Mouse (Mus musculus) embryonic fibroblast, embryonic 13.5 days (primary cell): ENCODE measurements at regions not wholly inside any gene's neighbourhood (a gene's known extent, or its start where the extent isn't known, plus 50 kb on each side); places are given as distances from the start of the nearest gene placed in this dataset.
"Not testable (repeated sequence)": the region's sequence is repeated elsewhere in the genome, so short reads cannot be mapped to it uniquely, and the experiment has no call there.

Experiments used
- H3K27ac ChIP-seq: 2 replicates; pipeline ENCODE4 v1.5.1; 2012; ENCODE audit warnings: low read length, control low read depth, inconsistent platforms; ENCODE audit not compliant: insufficient read depth
- H3K4me1 ChIP-seq: 2 replicates; pipeline ENCODE4 v1.6.1; 2011; ENCODE audit warnings: low read length; ENCODE audit not compliant: control insufficient read depth, insufficient read depth
- H3K4me3 ChIP-seq: 2 replicates; pipeline ENCODE4 v1.5.1; 2011; ENCODE audit warnings: mild to moderate bottlenecking, control low read depth, low read length; ENCODE audit not compliant: insufficient read depth
- CTCF ChIP-seq: IDR thresholded peaks from 2 replicates; pipeline ENCODE4 v1.5.1; 2011; ENCODE audit warnings: mild to moderate bottlenecking, control low read depth, low read length, moderate library complexity, borderline replicate concordance; ENCODE audit not compliant: insufficient read depth
- POLR2A ChIP-seq: IDR thresholded peaks from 2 replicates; pipeline ENCODE4 v1.6.1; 2011; ENCODE audit warnings: low read depth, mild to moderate bottlenecking, control low read depth, low read length, moderate library complexity

- H3K4me1 ChIP-seq = no peaks in the 10 kb centered on the region
- no peak overlapping the region for H3K4me3 ChIP-seq
- no peak overlapping the region for H3K27ac ChIP-seq
- TF ChIP-seq POLR2A (no peak), CTCF (no peak)
Measured at GRCm38 (mm10) chr14:48762691-48763090, 89.1 kb upstream of the Otx2 start.

- H3K4me3 ChIP-seq = no peak overlapping the region
Measured at GRCm38 (mm10) chr14:48761002-48761648, 87.5 kb upstream of the Otx2 start.

DNA sequence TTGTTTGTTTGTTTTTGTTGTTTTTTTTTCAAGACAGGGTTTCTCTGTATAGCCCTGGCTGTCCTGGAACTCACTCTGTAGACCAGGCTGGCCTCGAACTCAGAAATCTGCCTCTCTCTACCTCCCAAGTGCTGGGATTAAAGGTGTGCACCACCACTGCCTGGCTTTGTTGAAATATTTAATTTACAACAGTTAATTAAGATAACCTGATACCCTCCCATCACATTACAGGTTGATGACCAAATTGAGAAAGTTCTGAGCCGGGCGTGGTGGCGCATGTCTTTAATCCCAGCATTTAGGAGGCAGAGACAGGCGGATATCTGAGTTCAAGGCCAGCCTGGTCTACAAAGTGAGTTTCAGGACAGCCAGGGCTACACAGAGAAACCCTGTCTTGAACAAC lies 81.5 kb upstream of the Otx2 start:
- H3K27ac ChIP-seq, H3K4me3 ChIP-seq, H3K4me1 ChIP-seq: not testable (repeated sequence)

More at GRCm38 (mm10) chr14:48761002-48761648, 87.5 kb upstream of the Otx2 start:
- TF ChIP-seq CTCF (no peak), POLR2A (no peak)
- Histone ChIP-seq H3K4me1 (no peaks in the 10 kb centered on the region), H3K27ac (no peak overlapping the region)

DNA sequence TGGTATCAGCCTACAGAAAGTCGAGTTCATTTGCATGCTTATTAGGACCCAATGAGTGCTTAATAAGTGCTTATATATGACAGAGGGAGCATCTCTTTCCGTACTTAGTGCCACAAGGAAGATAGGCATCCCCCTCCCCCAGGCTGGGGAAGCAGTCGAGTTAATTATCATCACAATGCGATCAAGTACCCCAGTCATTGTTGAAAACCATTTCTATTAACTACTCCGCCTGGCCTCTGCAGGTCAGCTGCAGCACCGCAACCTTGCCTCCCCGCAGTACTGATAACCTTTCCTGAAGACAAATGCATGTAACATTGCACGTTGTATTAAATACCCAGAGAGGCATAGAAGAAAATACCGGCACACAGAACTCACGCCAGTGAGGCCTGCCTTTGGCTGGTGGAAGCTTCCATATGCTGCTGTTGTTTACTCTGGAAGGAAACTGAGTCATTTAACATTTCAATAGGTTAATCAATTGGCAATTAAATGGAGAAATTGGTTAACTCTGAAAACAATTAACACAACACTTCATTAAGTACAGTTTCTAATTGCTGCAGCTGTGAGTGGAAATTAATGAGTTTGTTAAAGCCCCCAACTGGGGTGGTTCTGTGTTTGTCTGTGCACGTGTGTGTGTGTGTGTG lies 80.6 kb upstream of the Otx2 start:
- no peaks in the 10 kb centered on the region for H3K4me1 ChIP-seq
- TF ChIP-seq POLR2A = no peak
- no peak overlapping the region for H3K4me3 ChIP-seq
- H3K27ac ChIP-seq = no peak overlapping the region

DNA sequence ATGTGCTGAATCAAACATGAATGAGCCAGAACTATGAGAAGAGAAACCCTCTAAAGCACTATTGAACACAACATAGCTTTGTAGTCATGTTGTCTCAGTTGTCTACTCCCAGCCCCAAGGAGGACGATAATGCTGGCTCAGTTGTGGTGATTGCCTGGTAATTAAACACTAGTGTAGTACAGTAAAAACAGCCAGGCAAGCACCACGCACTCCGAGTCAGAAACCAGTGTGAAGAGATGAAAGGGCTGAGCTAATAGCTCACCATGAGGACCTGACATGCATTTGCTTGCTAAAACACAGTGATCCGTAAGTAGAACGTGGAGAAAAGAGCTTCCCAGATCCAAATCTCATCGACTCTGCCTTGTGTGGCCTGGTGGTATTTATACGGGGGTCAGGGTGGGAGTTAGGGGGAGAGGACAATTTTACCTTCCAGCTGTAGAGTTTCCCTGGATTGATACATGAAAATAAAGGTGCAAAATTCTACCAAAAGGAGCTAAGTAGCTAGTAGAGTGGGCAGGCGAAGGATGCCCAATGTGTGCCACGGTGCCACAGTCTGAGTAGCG lies 80.0 kb upstream of the Otx2 start:
- Histone ChIP-seq H3K4me1 (no peaks in the 10 kb centered on the region), H3K4me3 (no peak overlapping the region), H3K27ac (no peak overlapping the region)
- TF ChIP-seq POLR2A (no peak), CTCF (no peak)

GRCm38 (mm10) chr14:48753084-48753483 lies 79.5 kb upstream of the Otx2 start:
- Histone ChIP-seq H3K27ac (no peak overlapping the region), H3K4me1 (no peaks in the 10 kb centered on the region), H3K4me3 (no peak overlapping the region)
- TF ChIP-seq CTCF = no peak
- no peak for TF ChIP-seq POLR2A

- H3K4me3 ChIP-seq = no peak overlapping the region
- H3K4me1 ChIP-seq = no peaks in the 10 kb centered on the region
- TF ChIP-seq POLR2A (no peak), CTCF (no peak)
- no peak overlapping the region for H3K27ac ChIP-seq
Measured at GRCm38 (mm10) chr14:48752579-48752905, 78.9 kb upstream of the Otx2 start.

DNA sequence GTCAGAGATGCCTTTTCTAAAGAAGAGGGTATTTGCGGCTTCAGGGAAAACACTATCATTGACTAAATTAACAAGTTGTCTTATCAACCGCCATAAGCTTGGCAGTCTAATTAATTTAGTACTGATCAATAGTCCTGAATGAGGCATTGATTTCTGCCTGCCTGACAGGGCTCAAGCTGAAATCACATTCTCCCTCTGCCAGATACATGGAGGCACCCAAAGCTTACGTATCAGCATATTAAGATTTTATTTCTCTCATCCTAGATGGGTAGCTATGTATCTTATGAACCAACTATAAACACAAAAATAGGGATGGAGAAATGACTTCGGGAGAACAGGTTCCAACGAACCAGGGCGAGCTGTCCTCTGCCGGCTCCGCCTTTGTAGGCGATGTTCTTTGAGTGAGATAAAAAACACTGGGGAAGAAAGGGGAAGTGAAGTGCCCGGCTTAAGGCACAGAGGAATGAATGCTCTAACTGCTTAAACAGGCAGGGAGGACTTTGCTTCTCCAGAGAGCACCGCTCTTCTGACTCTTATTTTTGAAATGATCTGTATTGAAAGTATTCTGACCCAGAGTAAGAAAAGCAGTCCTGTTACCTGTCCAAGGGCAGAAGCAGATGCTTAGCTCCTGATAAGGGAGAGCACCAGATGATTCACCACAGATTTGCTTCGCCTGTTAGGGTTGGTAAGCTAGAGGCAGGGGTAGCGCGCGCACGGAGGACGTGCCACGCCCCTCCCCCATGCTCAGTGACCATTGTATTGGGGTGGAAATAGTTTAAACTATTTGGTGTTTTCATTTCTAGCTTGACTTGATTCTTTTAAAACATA lies 78.3 kb upstream of the Otx2 start:
- Histone ChIP-seq H3K4me1 (no peaks in the 10 kb centered on the region), H3K4me3 (no peak overlapping the region), H3K27ac (no peak overlapping the region)
- no peak for TF ChIP-seq POLR2A
- TF ChIP-seq CTCF = no peak

DNA sequence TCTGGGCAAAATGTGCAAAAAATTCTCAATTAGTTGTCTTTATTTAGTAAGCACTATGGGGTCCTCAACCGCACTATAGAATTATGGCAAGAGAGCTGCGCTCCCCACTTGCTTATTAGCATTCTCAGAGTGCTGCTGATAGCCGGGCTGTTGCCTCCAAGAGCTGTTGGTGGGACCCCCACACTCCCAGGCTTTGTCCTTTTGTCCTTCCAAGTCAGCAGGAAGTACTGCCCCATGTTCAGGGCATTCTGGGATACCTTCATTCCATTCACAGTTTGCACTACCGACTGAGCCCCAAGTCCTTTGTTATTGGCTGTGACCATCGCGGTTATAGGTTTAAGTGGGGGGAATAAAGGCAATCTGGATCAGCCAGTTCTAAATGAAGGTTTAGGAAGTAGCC lies 77.4 kb upstream of the Otx2 start:
- TF ChIP-seq CTCF (no peak), POLR2A (no peak)
- H3K4me1 ChIP-seq = no peaks in the 10 kb centered on the region
- no peak overlapping the region for H3K4me3 ChIP-seq
- no peak overlapping the region for H3K27ac ChIP-seq

- no peaks in the 10 kb centered on the region for H3K4me1 ChIP-seq
- no peak overlapping the region for H3K4me3 ChIP-seq
- H3K27ac ChIP-seq = no peak overlapping the region
- TF ChIP-seq POLR2A = no peak
- TF ChIP-seq CTCF = no peak
Measured at GRCm38 (mm10) chr14:48748976-48749375, 75.4 kb upstream of the Otx2 start.
